Mouse (Mus musculus): ENCODE results near the gene Rad51c.

DNA sequence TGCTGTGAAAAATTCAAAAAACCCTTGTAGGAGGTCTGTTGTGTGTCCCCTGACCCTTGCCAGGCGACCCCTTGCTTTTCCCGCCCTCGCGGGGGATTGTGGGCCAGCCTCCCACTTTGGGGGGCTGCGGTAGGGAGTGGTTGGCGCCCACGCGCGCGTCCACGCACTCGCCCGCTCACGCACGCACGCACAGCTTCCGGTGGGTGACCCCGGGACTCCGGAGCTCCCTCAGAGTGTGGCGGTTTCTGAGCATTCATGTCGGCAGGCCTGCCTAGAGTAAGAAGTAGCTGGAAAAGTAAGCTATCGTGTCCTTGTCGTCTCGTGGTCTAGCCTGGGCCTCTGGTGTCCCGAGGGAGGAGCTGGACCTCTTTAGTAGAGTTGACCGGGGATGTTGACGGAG lies at the start of gene Rad51c, which contains the start of gene Tex14:
- no peak for TF ChIP-seq CTCF (IDR thresholded peaks at IDR 0.05; ENCODE audit: borderline replicate concordance, insufficient read depth, low read length)
- no peak for TF ChIP-seq POLR2A (IDR thresholded peaks at IDR 0.05; ENCODE audit: low read depth, low read length)
